Mouse (Mus musculus) stomach, postnatal 0 days (tissue): ENCODE data around the gene Olfr1378.

ENCODE experiments used
- CTCF ChIP-seq: IDR thresholded peaks from 2 replicates; pipeline ENCODE4 v1.5.1; 2016; ENCODE audit warnings: antibody characterized with exemption, low read depth, mild to moderate bottlenecking, moderate library complexity
- EP300 ChIP-seq: optimal IDR thresholded peaks from 2 replicates; pipeline ENCODE3; 2016; ENCODE audit warnings: antibody characterized with exemption

GRCm38 (mm10) chr11:50932040-50932439 lies 34.3 kb upstream of the Olfr1378 start:
- TF ChIP-seq CTCF (no peak), EP300 (no peak)
